In the genomic region with DNA sequence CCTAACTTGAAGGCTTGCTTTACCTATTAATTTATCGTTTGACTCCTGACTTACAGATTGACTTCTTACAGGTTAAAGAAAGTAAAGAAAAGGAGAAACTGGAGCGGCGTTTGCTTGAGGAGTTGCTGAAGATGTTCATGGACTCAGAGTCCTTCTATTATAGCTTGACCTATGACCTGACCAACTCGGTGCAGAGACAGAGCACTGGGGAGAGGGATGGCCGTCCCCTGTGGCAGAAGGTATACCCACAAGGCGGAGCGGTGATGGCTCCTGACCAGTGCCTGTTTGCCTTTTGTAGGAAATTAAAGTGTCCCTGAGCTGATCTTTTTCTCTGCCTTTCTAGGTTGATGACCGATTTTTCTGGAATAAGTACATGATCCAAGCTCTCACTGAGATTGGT, we compare ENCODE assay signal across 20 mouse cellular contexts. TPM values are rescaled to one million over a fixed set of nuclear protein-coding genes. Genes with fewer than 3 reads are reported as not detected.
DNase-seq lines count a peak whose midpoint lies in the region; ATAC-seq lines count a peak whose summit lies in the region.
"Had no signal": no experiment of that assay in that cellular context is flagged by ENCODE, and none has a peak within 500 bp of the region (broad histone marks: within the 10 kb centered on the region; RNA-seq: fewer than 3 reads in every experiment).

No protein-coding gene starts in this region.

- 89% methylated on average over 8 of the region's 8 CpGs for WGBS in heart, embryonic 10.5 days
- WGBS in intestine, embryonic 14.5 days: 86% methylated on average over 8 of the region's 8 CpGs
- 86% methylated on average over 8 of the region's 8 CpGs for WGBS in intestine, embryonic 15.5 days

- H3K27me3 ChIP-seq in heart, embryonic 10.5 days (ENCODE audit: insufficient read depth, poor library complexity, severe bottlenecking): no peaks in the 10 kb centered on the region
- H3K27me3 ChIP-seq in intestine, embryonic 14.5 days (replicated peaks; ENCODE audit: control insufficient read depth, insufficient read depth, low read length): no peaks in the 10 kb centered on the region
- H3K27me3 ChIP-seq in intestine, embryonic 15.5 days (replicated peaks): no peaks in the 10 kb centered on the region
- H3K27me3 ChIP-seq: CH12.LX, Patski had no signal

- no peaks in the 10 kb centered on the region for H3K9me3 ChIP-seq in heart, embryonic 10.5 days
- no peaks in the 10 kb centered on the region for H3K9me3 ChIP-seq in intestine, embryonic 14.5 days (ENCODE audit: control insufficient read depth, low read length)
- H3K9me3 ChIP-seq in intestine, embryonic 15.5 days: no peaks in the 10 kb centered on the region

- ATAC-seq in intestine, embryonic 14.5 days (replicated peaks; ENCODE audit: low FRiP score, low TSS enrichment, low read depth): no peak
- ATAC-seq in intestine, embryonic 15.5 days: no peak
- ATAC-seq: activated CD4-positive, CD25-positive, alpha-beta regulatory T cell, adult 4 months; CD4-positive, CD25-positive, alpha-beta regulatory T cell, adult 4 months; Patski had no signal

- peaks cover 22% of the 10 kb centered on the region for H3K4me1 ChIP-seq in heart, embryonic 10.5 days
- H3K4me1 ChIP-seq in intestine, embryonic 14.5 days (replicated peaks; ENCODE audit: control insufficient read depth, insufficient read depth, low read length): no peaks in the 10 kb centered on the region
- no peaks in the 10 kb centered on the region for H3K4me1 ChIP-seq in intestine, embryonic 15.5 days (replicated peaks)

- H3K36me3 ChIP-seq in heart, embryonic 10.5 days: peaks cover 13% of the 10 kb centered on the region
- H3K36me3 ChIP-seq in intestine, embryonic 14.5 days (ENCODE audit: control insufficient read depth, insufficient read depth, low read length): 0 out of 2 replicates have a peak, but pooled peaks cover 19% of the 10 kb centered on the region
- H3K36me3 ChIP-seq in intestine, embryonic 15.5 days: no peaks in the 10 kb centered on the region

- H3K4me2 ChIP-seq in intestine, embryonic 14.5 days (ENCODE audit: low read length): no peak overlapping the region
- no peak overlapping the region for H3K4me2 ChIP-seq in intestine, embryonic 15.5 days (replicated peaks)

- peak; percentile 52 for DNase-seq in heart, adult 11 months
- no peak for DNase-seq in heart, adult 18-20 months
- peak; percentile 70 for DNase-seq in heart, embryonic 10.5 days (ENCODE audit: low spot score)
- no peak for DNase-seq in heart, postnatal 4 days
- DNase-seq in intestine, embryonic 14.5 days (ENCODE audit: low spot score): peak; percentile 9
- DNase-seq: adrenal gland, adult 2 months; adrenal gland, adult 8-10 months; adrenal gland, postnatal 10 days; adrenal gland, postnatal 14 days; adrenal gland, postnatal 25 days; adrenal gland, postnatal 36 days; B cell, adult 2 months; cerebellum, adult 11 months; cerebellum, adult 11-12 months; cerebellum, adult 18-20 months had no signal

- H3K27ac ChIP-seq in heart, embryonic 10.5 days: no peak overlapping the region
- no peak overlapping the region for H3K27ac ChIP-seq in intestine, embryonic 14.5 days (ENCODE audit: low read depth)
- H3K27ac ChIP-seq in intestine, embryonic 15.5 days: no peak overlapping the region

- H3K4me3 ChIP-seq in heart, embryonic 10.5 days: no peak overlapping the region
- H3K4me3 ChIP-seq in intestine, embryonic 14.5 days (ENCODE audit: low read depth, low read length): no peak overlapping the region
- no peak overlapping the region for H3K4me3 ChIP-seq in intestine, embryonic 15.5 days (replicated peaks)

- H3K9ac ChIP-seq in intestine, embryonic 14.5 days (ENCODE audit: low read length): no peak overlapping the region
- no peak overlapping the region for H3K9ac ChIP-seq in intestine, embryonic 15.5 days

RNA-seq across cellular contexts. Expression of a gene that starts 52.8 kb away (rescaled TPM):
- 1 to 10 TPM; 4.1 to 5.2 TPM for total RNA-seq in heart, adult 18-20 months (2021)
- polyA plus RNA-seq in heart, embryonic 10.5 days (2016; fragmentation: Nextera tagmentation; extraction: Ambion mirVana): 13.5 and 18.0 TPM in 2 replicates
- 1 to 10 TPM; 8.9 to 9.9 TPM for total RNA-seq in heart, postnatal 4 days (2021)
- polyA plus RNA-seq in intestine, embryonic 14.5 days (2014; fragmentation: Nextera tagmentation; extraction: Ambion mirVana): 33.7 and 33.8 TPM in 2 replicates
- polyA plus RNA-seq in intestine, embryonic 15.5 days (2015; fragmentation: Nextera tagmentation; extraction: Ambion mirVana): 17.3 and 17.9 TPM in 2 replicates

Comparison
In these comparisons a context has a peak if more than half of its experiments do, and no peak if none do; other contexts are left out.
1. DNase-seq: peak in heart, adult 11 months (single experiment), heart, embryonic 10.5 days (single experiment) and intestine, embryonic 14.5 days (single experiment); none in heart, adult 18-20 months (0 of 2) and heart, postnatal 4 days (single experiment).